Mouse (Mus musculus): ENCODE results near the gene Igfn1.

GRCm38 (mm10) chr1:136031697-136032096 is 25.6 kb upstream of the Igfn1 start:
- TF ChIP-seq POLR2A (IDR thresholded peaks at IDR 0.05; ENCODE audit: control insufficient read depth, low read depth, low read length) (no peak), CTCF (IDR thresholded peaks at IDR 0.05; ENCODE audit: control insufficient read depth, insufficient read depth, insufficient replicate concordance, low read depth, low read length) (no peak)

Data from testis, adult 2 months (tissue).